Mouse (Mus musculus): ENCODE measurements at regions not wholly inside any gene's neighbourhood (a gene's known extent, or its start where the extent isn't known, plus 50 kb on each side); places are given as distances from the start of the nearest gene placed in this dataset.

GRCm38 (mm10) chr19:32892469-32892868 lies 135.2 kb downstream of the Pten start:
- TF ChIP-seq CTCF (conservative IDR thresholded peaks at IDR 0.05; ENCODE audit: low read length) = no peak
- TF ChIP-seq POU5F1 (IDR thresholded peaks at IDR 0.05; ENCODE audit: borderline replicate concordance, low read length) = no peak
- no peak for TF ChIP-seq NANOG (IDR thresholded peaks at IDR 0.05; ENCODE audit: borderline replicate concordance, low read length)

Measured in E14TG2a.4 (cell line).